Mouse (Mus musculus): ENCODE data around the gene Wwox.

Wwox gene

DNA sequence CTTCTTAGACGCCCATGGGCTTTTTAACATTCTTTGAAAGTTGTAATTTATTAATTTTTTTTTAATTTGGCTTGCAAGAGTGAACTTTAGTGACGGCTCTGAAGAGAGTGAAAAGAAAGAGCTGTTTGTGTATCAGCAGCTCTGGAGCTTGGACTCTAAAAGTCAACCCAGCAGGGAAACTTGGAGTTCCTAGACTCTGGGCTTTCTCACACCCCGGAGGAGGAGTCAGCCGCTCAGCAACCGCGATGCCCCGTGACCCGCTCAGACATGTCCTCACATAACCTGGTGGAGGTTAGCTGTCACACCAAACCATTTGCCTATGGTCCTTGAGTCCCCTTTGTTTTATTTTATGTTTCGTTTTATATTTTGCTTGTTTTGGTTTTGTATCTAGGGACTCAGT, 354.2 kb downstream of the Wwox start:
- no peak for DNase-seq (ENCODE audit: low read depth in 2 of 2, low spot score in 2 of 2)

DNA sequence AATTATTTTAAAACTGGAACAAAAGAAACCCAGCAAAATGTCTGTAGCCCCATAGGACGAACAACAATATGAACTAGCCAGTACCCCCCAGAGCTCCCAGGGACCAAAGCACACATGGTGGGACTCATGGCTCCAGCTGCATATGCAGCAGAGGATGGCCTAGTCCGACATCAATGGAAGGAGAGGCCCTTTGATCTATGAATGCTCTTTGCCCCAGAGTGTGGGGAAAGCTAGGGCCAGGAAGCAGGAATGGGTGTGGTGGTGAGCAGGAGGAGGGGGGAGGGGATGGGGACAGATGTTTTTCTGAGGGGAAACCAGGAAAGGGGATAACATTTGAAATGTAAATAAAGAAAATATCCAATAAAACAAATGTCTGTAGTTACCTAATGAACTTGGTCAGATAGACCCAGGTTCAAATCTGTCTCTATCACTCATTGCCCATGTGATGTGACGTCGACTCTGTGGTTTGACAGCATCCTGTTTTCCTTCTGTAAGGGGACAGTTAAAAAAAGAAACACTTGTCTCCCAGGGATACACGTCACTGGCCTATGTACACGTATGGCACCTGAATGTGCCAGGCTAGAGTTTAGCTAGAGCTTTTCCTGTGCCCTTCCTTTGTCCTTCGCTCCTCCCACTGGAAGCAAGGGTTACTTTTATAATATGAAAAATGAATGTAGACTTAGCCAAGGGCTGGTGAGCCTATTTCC, 362.1 kb downstream of the Wwox start:
- DNase-seq (ENCODE audit: low read depth in 2 of 2, low spot score in 2 of 2), result peak; percentile 72 to 81

DNA sequence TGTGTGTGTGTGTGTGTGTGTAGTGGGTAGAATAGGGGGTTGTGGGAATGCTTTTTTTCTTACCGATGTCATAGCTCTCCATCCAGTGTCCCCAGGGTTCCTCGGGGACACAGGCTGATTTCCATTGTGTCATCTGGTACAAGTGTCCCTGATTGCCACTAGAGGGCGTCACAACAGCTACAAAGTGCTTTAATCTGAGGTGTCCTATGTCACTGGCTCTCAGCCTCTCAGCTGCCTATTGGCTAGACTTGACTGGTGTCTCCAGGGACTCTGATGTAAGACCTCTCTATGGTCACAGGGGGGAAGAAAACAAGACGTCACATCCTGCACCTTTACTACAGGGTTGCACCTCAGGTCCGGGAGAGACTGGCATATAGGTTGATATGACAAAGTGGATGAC, 363.7 kb downstream of the Wwox start:
- peak; percentile 64 to 71 for DNase-seq (ENCODE audit: low read depth in 2 of 2, low spot score in 2 of 2)

DNA sequence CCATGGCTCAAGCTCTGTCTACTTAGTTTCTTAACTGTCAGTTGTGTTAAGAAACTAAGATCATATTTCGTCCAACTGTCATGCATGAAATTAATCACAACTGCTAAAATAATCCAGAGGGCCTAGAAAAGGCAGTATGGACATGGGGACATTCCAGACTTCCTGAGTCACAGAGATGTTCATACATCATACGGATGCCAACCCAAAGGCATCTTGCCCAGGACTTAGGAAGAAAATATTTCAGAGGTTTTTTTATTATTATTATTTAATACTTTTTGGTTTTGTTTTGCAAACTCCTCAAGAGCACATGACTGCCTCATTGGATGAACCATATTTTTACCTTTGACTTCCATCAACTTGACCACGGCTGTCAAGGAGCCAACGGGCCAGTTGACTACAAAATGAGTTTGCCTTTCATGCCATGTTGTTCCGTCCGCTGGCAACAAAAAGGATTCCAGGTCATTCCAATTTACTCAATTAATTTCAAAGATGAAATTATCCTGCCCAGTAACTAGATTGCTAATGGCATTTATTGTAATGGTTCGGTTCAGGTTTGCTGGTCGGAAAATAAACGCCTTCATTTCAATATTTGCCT, 367.5 kb downstream of the Wwox start:
- DNase-seq (ENCODE audit: low read depth in 2 of 2, low spot score in 2 of 2), result no peak

DNA sequence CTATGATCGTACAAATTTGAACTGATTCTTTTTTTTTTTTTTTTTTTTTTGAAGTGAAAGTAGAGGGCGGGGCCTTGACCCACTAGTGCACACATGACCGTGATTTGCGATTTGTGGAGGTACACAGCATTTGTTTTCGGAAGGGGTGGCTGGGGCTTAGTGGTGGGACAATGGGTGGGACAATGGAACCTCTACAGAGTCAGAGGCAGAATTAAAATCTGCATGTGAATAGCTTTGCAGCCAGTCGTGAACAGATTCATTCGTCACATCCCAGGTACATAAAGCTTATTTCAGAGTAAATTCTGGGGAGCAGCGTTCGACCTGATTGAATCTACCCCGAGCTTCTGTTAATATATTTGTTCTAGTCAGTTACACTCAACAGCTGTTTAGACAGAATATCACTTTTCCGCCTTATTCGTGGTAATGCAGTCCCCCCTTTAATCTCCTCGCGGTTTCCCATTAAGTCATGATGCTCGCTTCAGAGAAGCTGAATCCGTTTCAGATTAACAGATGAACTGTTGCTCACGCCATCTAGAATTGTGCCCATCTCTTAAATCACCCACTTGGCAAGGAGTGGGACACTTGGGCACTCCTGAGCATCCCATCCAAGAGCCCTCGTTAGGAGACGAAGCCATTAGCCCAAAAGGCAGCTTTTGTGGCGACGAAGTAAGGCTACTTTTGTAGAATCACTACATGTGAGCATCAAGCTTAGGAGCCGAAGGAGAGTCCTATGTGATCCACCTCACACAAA, 368.4 kb downstream of the Wwox start:
- DNase-seq (ENCODE audit: low read depth in 2 of 2, low spot score in 2 of 2), result no peak

GRCm38 (mm10) chr8:114810470-114810869, 371.0 kb downstream of the Wwox start:
- DNase-seq (ENCODE audit: low read depth in 2 of 2, low spot score in 2 of 2), result no peak

DNA sequence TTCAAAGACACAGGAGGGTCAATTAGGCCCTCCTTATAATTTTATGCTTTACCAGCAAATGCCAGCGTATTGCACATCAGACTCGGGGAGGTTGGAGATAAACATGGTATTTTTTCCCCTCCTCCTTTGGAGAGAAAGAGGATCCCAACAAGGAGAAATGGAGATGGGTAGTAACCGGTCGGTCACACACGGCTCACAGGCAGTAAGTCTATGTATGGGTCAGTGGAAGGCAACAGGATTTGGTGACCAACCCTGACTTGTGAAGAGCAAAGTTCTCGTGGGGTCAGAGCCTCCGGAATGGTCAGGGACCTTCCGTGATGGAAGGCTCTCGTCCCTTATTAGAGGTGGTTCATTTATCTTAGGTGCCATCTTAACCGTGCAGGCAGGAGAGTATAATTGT, 374.4 kb downstream of the Wwox start:
- no peak for DNase-seq (ENCODE audit: low read depth in 2 of 2, low spot score in 2 of 2)

- DNase-seq (ENCODE audit: low read depth in 2 of 2, low spot score in 2 of 2), result peak; percentile 68 to 79
Measured at GRCm38 (mm10) chr8:114814769-114815736, 375.6 kb downstream of the Wwox start.

DNA sequence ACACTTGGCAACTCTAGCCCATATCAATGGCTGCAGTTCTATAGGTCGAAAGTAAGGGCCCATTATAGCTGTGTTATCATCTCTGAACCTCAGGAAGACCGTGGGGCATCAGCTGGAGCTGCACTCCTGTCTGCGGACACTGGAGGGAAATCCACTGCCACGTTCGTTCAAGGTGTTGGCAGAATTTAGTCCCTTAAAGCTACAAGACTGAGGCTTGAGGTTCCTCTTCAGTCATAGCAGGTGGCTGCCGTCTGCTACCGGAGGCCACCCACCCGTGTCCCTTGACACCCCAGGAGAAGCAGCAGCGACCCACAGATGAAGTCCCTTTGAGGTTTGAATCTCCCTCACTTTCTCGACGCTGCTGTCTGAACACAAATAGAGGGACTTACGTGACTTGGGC, 376.9 kb downstream of the Wwox start:
- peak; percentile 58 to 72 for DNase-seq (ENCODE audit: low read depth in 2 of 2, low spot score in 2 of 2)

DNA sequence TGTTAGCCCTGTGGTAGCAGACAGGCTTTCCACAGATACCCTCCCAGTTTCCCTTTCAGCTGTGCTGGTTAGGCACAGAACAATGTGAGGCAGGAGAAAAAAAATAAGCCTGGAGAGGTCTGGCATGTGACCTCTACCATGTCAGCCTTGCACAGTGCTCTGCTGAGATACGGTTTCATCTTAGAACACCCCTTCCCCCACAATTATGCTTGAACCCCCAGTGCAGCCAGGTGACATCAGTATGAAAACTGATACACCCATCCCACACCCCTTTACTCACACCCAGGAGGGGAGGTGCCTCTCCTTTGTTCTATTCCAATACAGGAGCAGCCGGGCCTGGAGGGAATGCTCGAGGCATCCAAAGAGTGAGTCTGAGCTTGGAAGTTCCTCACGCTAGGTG, 377.5 kb downstream of the Wwox start:
- DNase-seq (ENCODE audit: low read depth in 2 of 2, low spot score in 2 of 2), result peak in 1 of 2 experiments; percentile 42

DNA sequence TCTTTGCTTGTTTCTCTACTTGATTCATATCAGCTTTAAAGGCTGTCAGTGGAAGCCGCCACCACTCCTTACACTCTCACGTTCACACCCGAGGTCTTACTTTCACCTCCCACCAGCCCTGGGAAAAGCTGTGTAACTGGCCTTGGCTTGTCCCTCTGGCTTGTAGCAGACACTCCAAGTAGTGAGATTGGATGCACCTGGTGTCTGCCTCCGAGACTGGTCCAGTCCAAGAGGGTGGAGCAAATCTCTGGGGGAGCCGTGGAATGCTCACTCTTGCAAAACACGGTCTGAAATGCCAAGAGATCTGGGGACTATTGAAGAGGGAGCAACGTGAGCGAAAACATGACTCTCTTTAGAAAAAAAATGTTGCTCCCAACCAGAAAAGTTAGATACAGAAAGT, 382.1 kb downstream of the Wwox start:
- DNase-seq (ENCODE audit: low read depth in 2 of 2, low spot score in 2 of 2), result no peak

DNA sequence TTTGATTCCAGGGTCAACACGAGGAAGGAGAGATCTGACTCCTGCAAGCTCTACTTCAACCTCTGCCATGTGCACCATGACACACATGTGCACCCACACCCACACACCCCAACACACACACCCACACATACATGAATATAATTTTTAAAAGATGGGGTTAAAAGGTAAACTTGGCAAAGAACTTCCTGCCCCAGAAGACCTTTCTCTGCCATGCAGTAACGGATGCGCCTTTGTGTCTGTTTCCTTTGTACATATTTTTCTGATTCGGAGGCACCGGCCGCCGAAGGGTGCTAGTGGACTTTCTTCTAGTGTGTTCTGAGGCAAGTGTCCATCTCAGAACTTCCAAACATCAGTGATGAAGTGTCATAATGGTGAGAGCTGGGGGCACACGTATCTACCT, 386.0 kb downstream of the Wwox start:
- no peak for DNase-seq (ENCODE audit: low read depth in 2 of 2, low spot score in 2 of 2)

DNA sequence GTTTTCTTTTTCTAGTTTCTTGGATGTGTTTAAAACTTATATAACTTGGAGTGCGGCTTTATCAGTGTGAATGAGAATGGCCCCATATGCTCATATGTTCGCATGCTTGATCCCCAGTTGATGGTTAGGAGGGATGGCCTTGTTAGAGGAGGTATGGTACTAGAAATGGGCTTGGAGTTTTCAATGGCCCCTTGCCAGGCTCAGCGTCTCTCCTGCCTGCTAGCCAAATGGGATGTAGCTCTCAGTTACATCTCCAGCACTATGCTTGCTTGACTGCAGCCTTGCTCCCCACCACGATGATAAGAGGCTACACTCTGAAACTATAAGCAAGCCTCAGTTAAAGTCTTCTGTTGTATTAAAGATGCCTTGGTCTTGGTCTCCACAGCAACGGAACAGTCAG, 387.5 kb downstream of the Wwox start:
- no peak for DNase-seq (ENCODE audit: low read depth in 2 of 2, low spot score in 2 of 2)

DNA sequence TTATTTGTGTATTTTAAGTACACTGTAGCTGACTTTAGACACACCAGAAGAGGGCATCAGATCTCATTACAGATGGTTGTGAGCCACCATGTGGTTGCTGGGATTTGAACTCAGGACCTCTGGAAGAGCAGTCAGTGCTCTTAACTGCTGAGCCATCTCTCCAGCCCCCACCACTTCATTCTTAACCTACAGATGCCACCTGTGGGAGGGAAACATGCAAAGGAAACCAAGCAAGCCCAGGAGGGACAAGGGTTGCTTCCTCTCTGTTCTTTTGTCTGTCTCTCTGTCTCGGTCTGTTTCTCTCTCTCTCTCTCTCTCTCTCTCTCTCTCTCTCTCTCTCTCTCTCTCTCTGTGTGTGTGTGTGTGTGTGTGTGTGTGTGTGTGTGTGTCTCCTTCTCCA, 388.4 kb downstream of the Wwox start:
- peak; percentile 39 to 48 for DNase-seq (ENCODE audit: low read depth in 2 of 2, low spot score in 2 of 2)

GRCm38 (mm10) chr8:114831595-114831994, 392.1 kb downstream of the Wwox start:
- DNase-seq (ENCODE audit: low read depth in 2 of 2, low spot score in 2 of 2), result no peak

GRCm38 (mm10) chr8:114832251-114832774, 392.9 kb downstream of the Wwox start:
- DNase-seq (ENCODE audit: low read depth in 2 of 2, low spot score in 2 of 2), result no peak

- no peak for DNase-seq (ENCODE audit: low read depth in 2 of 2, low spot score in 2 of 2)
Measured at GRCm38 (mm10) chr8:114834730-114835129, 395.3 kb downstream of the Wwox start.

DNA sequence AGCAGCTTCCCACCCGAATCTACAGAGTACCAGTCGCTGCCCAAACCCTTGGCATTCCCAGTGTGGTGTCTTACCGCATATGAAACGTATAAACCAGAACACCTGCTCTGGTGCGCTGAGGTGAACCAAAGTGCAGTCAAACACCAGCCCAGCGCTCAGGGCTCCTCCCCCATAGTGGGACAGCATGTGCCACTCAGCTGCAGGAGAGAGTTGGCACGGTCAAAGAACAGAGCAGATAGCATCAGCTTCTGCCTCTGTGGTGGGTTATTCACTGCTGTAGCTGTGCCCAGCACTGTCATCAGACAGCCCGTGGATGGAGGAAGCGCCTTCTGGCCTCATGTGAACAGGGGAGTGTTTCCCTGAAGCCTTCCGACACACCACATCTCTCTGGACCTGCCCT, 400.5 kb downstream of the Wwox start:
- DNase-seq (ENCODE audit: low read depth in 2 of 2, low spot score in 2 of 2), result no peak

- DNase-seq (ENCODE audit: low read depth in 2 of 2, low spot score in 2 of 2), result no peak
Measured at GRCm38 (mm10) chr8:114847666-114848065, 408.2 kb downstream of the Wwox start.

DNA sequence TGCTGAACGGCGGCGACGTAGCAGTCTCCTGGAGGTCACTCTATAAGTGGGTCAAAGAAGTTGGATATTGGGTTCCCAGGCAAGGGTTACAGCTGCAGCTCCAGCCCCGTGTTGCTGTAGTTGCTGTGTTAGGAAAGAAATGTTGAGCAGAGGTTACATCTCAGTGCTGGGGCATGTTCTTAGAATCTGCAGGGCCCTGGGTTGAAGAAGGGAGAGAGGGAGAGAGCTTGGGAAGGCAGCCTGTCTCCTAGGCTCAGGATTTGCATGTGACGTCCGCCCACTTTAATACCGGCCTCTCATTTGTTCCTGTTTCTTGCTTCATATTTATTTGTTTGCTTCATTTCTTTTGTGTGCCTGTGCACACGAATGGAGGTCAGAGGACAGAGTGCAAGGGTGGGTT, 410.0 kb downstream of the Wwox start:
- DNase-seq (ENCODE audit: low read depth in 2 of 2, low spot score in 2 of 2), result no peak

Data from CD8-positive naive resting alpha-beta T cell, adult 2 months (primary cell).